33 mouse cellular contexts compared by ENCODE assay signal in genomic region chr6:18076986-18077385, GRCm38 (mm10). TPM values are rescaled to one million over a fixed set of nuclear protein-coding genes. Genes with fewer than 3 reads are reported as not detected.
DNase-seq lines count a peak whose midpoint lies in the region; ATAC-seq lines count a peak whose summit lies in the region.
"Had no signal": no experiment of that assay in that cellular context is flagged by ENCODE, and none has a peak within 500 bp of the region (broad histone marks: within the 10 kb centered on the region; RNA-seq: fewer than 3 reads in every experiment).

No protein-coding gene starts in this region.

- H3K4me2 ChIP-seq in heart, embryonic 15.5 days: no peak overlapping the region
- H3K4me2 ChIP-seq in lung, embryonic 16.5 days (ENCODE audit: low read depth, low read length): no peak overlapping the region
- no peak overlapping the region for H3K4me2 ChIP-seq in intestine, embryonic 15.5 days (replicated peaks)
- H3K4me2 ChIP-seq: forebrain, embryonic 13.5 days; heart, embryonic 11.5 days; hindbrain, embryonic 14.5 days had no signal

- H3K27me3 ChIP-seq in heart, embryonic 15.5 days: no peaks in the 10 kb centered on the region
- no peaks in the 10 kb centered on the region for H3K27me3 ChIP-seq in lung, embryonic 16.5 days (ENCODE audit: control insufficient read depth, insufficient read depth, low read depth, low read length)
- no peaks in the 10 kb centered on the region for H3K27me3 ChIP-seq in intestine, embryonic 15.5 days (replicated peaks)
- H3K27me3 ChIP-seq: forebrain, embryonic 13.5 days had no signal

- 62% methylated on average over 7 of the region's 7 CpGs for WGBS in heart, embryonic 15.5 days
- WGBS in lung, embryonic 16.5 days: 66% methylated on average over 7 of the region's 7 CpGs
- WGBS in intestine, embryonic 15.5 days: 72% methylated on average over 7 of the region's 7 CpGs

- H3K9ac ChIP-seq in heart, embryonic 15.5 days: no peak overlapping the region
- no peak overlapping the region for H3K9ac ChIP-seq in lung, embryonic 16.5 days (ENCODE audit: low read length)
- H3K9ac ChIP-seq in intestine, embryonic 15.5 days: no peak overlapping the region
- H3K9ac ChIP-seq: forebrain, embryonic 13.5 days; hindbrain, embryonic 14.5 days had no signal

- no peaks in the 10 kb centered on the region for H3K4me1 ChIP-seq in heart, embryonic 15.5 days (replicated peaks)
- peaks cover 8% of the 10 kb centered on the region for H3K4me1 ChIP-seq in lung, embryonic 16.5 days (replicated peaks; ENCODE audit: control insufficient read depth, insufficient read depth, low read length)
- H3K4me1 ChIP-seq in intestine, embryonic 15.5 days (replicated peaks): no peaks in the 10 kb centered on the region
- H3K4me1 ChIP-seq: forebrain, embryonic 10.5 days; forebrain, embryonic 13.5 days had no signal

- H3K27ac ChIP-seq in heart, embryonic 15.5 days: peak overlapping the region; percentile 7
- peak overlapping the region; percentile 89 for H3K27ac ChIP-seq in lung, embryonic 16.5 days (ENCODE audit: low read length)
- H3K27ac ChIP-seq in intestine, embryonic 15.5 days: peak overlapping the region; percentile 18; the same call in 1 of the 2 replicates
- H3K27ac ChIP-seq: forebrain, embryonic 10.5 days; forebrain, embryonic 13.5 days; gastrocnemius, adult 2 months; heart, adult 2 months; hindbrain, embryonic 14.5 days; hindbrain, postnatal 0 days had no signal

- H3K9me3 ChIP-seq in heart, embryonic 15.5 days (replicated peaks): no peaks in the 10 kb centered on the region
- no peaks in the 10 kb centered on the region for H3K9me3 ChIP-seq in lung, embryonic 16.5 days (ENCODE audit: control insufficient read depth, low read length)
- no peaks in the 10 kb centered on the region for H3K9me3 ChIP-seq in intestine, embryonic 15.5 days
- H3K9me3 ChIP-seq: forebrain, embryonic 10.5 days; forebrain, embryonic 13.5 days had no signal

- ATAC-seq in heart, embryonic 15.5 days (replicated peaks; ENCODE audit: insufficient number of reproducible peaks, insufficient read depth, low FRiP score, low read depth): no peak
- ATAC-seq in lung, embryonic 16.5 days (ENCODE audit: low read depth): peak; percentile 23; the same call in 1 of the 2 replicates
- ATAC-seq in intestine, embryonic 15.5 days: peak; percentile 68
- ATAC-seq: CD4-positive, CD25-positive, alpha-beta regulatory T cell, adult 4 months; forebrain, embryonic 13.5 days; forebrain, embryonic 16.5 days; hindbrain, postnatal 0 days; inflammation-experienced regulatory T-cells, adult 6 months had no signal

- no peaks in the 10 kb centered on the region for H3K36me3 ChIP-seq in heart, embryonic 15.5 days
- no peaks in the 10 kb centered on the region for H3K36me3 ChIP-seq in lung, embryonic 16.5 days (ENCODE audit: control insufficient read depth, insufficient read depth, low read length)
- H3K36me3 ChIP-seq in intestine, embryonic 15.5 days: no peaks in the 10 kb centered on the region
- H3K36me3 ChIP-seq: forebrain, embryonic 10.5 days had no signal

- no peak for DNase-seq in heart, adult 11 months
- no peak for DNase-seq in lung, postnatal 25 days (ENCODE audit: low spot score)
- DNase-seq in gastrocnemius, postnatal 4 days (ENCODE audit: low spot score in 2 of 2): no peak
- DNase-seq in cerebellum, adult 11-12 months: no peak
- DNase-seq: adrenal gland, adult 2 months; adrenal gland, postnatal 14 days; cerebellum, adult 18-20 months; cerebellum, adult 9-10 months; cerebellum, postnatal 14 days; gastrocnemius, adult 2 months; gastrocnemius, postnatal 14 days; heart, adult 2 months; heart, postnatal 14 days; heart, postnatal 4 days had no signal

- no peak overlapping the region for H3K4me3 ChIP-seq in heart, embryonic 15.5 days
- no peak overlapping the region for H3K4me3 ChIP-seq in lung, embryonic 16.5 days (ENCODE audit: low read length)
- no peak overlapping the region for H3K4me3 ChIP-seq in intestine, embryonic 15.5 days (replicated peaks)
- H3K4me3 ChIP-seq: forebrain, embryonic 10.5 days; forebrain, embryonic 13.5 days; gastrocnemius, adult 2 months; heart, adult 2 months had no signal

RNA-seq across cellular contexts. Expression of gene Asz1, which starts 31.9 kb away (rescaled TPM):
- 0.06 and 0.36 TPM in 2 replicates for polyA plus RNA-seq in heart, embryonic 15.5 days (2015; fragmentation: Nextera tagmentation; extraction: Ambion mirVana)
- polyA plus RNA-seq in lung, embryonic 16.5 days (2015; fragmentation: Nextera tagmentation; extraction: Ambion mirVana): 8.0 and 8.4 TPM in 2 replicates
- 0.10 and 0.21 TPM in 2 replicates for polyA plus RNA-seq in intestine, embryonic 15.5 days (2015; fragmentation: Nextera tagmentation; extraction: Ambion mirVana)
- not detected for total RNA-seq in gastrocnemius, postnatal 4 days (2021)
- total RNA-seq: adrenal gland, adult 2 months; adrenal gland, postnatal 14 days; gastrocnemius, adult 2 months; gastrocnemius, postnatal 14 days; heart, adult 2 months; heart, postnatal 14 days; heart, postnatal 4 days; hindbrain, postnatal 0 days; MEL had no signal
- polyA plus RNA-seq: adrenal gland, adult 2 months; brain, embryonic 14.5 days; C2C12; CD4-positive, CD25-positive, alpha-beta regulatory T cell, adult 4 months; embryonic facial prominence, embryonic 11.5 days; embryonic facial prominence, embryonic 14.5 days; forebrain, embryonic 10.5 days; forebrain, embryonic 13.5 days; forebrain, embryonic 16.5 days; gonadal fat pad, adult 2 months; heart, adult 2 months; heart, embryonic 16.5 days; hindbrain, embryonic 11.5 days; hindbrain, embryonic 14.5 days; hindbrain, postnatal 0 days; inflammation-experienced regulatory T-cells, adult 6 months had no signal

RNA-seq across cellular contexts. Expression of gene Wnt2, which starts 46.6 kb away (rescaled TPM):
- 4.3 and 7.3 TPM in 2 replicates for polyA plus RNA-seq in heart, embryonic 15.5 days (2015; fragmentation: Nextera tagmentation; extraction: Ambion mirVana)
- 76.8 and 77.2 TPM in 2 replicates for polyA plus RNA-seq in lung, embryonic 16.5 days (2015; fragmentation: Nextera tagmentation; extraction: Ambion mirVana)
- polyA plus RNA-seq in intestine, embryonic 15.5 days (2015; fragmentation: Nextera tagmentation; extraction: Ambion mirVana): 0.58 and 0.79 TPM in 2 replicates
- total RNA-seq in gastrocnemius, postnatal 4 days (2021): 1 to 10 TPM; 2.2 to 2.6 TPM
- total RNA-seq: MEL had no signal
- polyA plus RNA-seq: CD4-positive, CD25-positive, alpha-beta regulatory T cell, adult 4 months; forebrain, embryonic 13.5 days; inflammation-experienced regulatory T-cells, adult 6 months had no signal

Comparison
In these comparisons a context has a peak if more than half of its experiments do, and no peak if none do; other contexts are left out.
1. H3K27ac ChIP-seq: peak in every context shown above with its lines; median percentile 89 in lung, embryonic 16.5 days; 18 in intestine, embryonic 15.5 days; 7 in heart, embryonic 15.5 days.